Mouse (Mus musculus): Measurements from ENCODE around the gene Crtc1.

- TF ChIP-seq CTCF (IDR thresholded peaks at IDR 0.05; ENCODE audit: low read depth) (no peak), EP300 (IDR thresholded peaks at IDR 0.05; ENCODE audit: low read depth) (no peak)
Observed at GRCm38 (mm10) chr8:70338931-70339330, 100.4 kb downstream of the Crtc1 start.

All from liver, embryonic 14.5 days (tissue).